Mouse (Mus musculus) bone marrow, adult 2 months (tissue): ENCODE results near the gene Ppp1r14c.

ENCODE experiments used
- CTCF ChIP-seq: fragments of 200-500 bp; IDR thresholded peaks from 2 replicates; pipeline ENCODE4 v1.5.1; 2011; ENCODE audit warnings: low read length, control low read depth; ENCODE audit not compliant: control insufficient read depth, insufficient read depth
- POLR2A ChIP-seq: fragments of 200-500 bp; IDR thresholded peaks from 2 replicates; pipeline ENCODE4 v1.6.1; 2011; ENCODE audit warnings: low read depth, mild to moderate bottlenecking, control low read depth, low read length, borderline replicate concordance; ENCODE audit not compliant: control insufficient read depth

DNA sequence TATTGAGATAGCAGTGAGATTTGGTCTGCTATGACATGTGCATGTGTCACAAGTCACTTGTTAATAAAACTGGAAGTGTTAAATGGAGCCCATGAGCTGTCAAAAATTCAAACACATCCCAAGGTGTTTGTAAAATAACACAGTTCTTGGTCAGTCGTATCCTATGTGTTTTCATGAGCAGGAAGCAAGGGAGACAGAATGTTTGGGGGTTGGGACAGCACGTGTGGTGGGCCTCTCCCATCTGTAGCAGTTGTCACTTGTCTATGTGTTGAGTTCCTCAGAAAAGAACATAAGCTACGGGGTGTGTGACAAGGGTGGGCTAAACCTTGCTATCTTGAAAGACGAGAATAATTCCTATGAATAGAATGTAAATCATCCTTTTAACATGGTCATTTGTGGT is 51.6 kb downstream of the Ppp1r14c start:
- no peak for TF ChIP-seq CTCF
- TF ChIP-seq POLR2A = no peak
